Mouse (Mus musculus) spleen, adult 2 months (tissue): Measurements from ENCODE around the gene Sell.

Experiments used
- CTCF ChIP-seq: fragments of 200-500 bp; IDR thresholded peaks from 2 replicates; pipeline ENCODE4 v1.5.1; 2011; ENCODE audit warnings: mild to moderate bottlenecking, inconsistent platforms; ENCODE audit not compliant: insufficient read depth, insufficient read length, insufficient replicate concordance; ENCODE audit errors: extremely low read depth
- POLR2A ChIP-seq: fragments of 200-500 bp; IDR thresholded peaks from 2 replicates; pipeline ENCODE4 v1.6.1; 2011; ENCODE audit warnings: low read depth, low read length, inconsistent platforms

DNA sequence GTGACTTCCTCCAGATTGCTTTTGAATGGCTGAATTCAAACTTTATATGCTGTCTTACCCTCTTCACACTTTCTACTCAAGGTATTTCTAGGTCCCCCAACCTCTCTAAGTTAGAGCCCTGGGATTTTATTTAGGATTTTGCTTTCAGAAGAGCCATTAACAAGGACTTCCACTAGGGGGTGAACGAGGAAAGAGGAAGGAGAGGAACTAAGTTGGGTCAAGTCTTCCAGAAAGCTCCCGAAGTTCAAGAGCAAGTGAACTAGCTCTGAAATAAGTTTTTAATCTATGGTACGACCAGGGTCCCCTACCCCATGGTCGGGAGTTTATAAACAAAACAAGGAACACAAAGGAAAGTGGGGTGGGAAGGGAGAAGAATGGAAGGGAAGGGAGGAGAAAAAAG lies 504 bp upstream of the Sell start:
- TF ChIP-seq CTCF (peak; percentile 5; the same call in 1 of the 2 replicates), POLR2A (no peak)
